Mouse (Mus musculus): ENCODE data around the gene Kit. TPM values are rescaled to one million over a fixed set of nuclear protein-coding genes. Genes with fewer than 3 reads are reported as not detected.

Gene Kit
- polyA plus RNA-seq, 1 experiment = 82.3 TPM

- H3K27me3 ChIP-seq (ENCODE audit: control insufficient read depth, insufficient read depth, low read length) = no peaks in the 10 kb centered on the region
- DNase-seq = no peak
- TF ChIP-seq CTCF (IDR thresholded peaks at IDR 0.05; ENCODE audit: borderline replicate concordance, insufficient read depth, low read depth, low read length) (no peak), POLR2A (IDR thresholded peaks at IDR 0.05; ENCODE audit: borderline replicate concordance, insufficient read depth, low read length) (no peak)
- H3K27ac ChIP-seq (ENCODE audit: insufficient read depth, low read length) = no peak overlapping the region
- no peaks in the 10 kb centered on the region for H3K4me1 ChIP-seq (ENCODE audit: control insufficient read depth, insufficient read depth, low read length)
- H3K4me3 ChIP-seq (replicated peaks; ENCODE audit: insufficient read depth, low read depth, low read length) = no peak overlapping the region
- WGBS = 4% methylated on average over 1 of the region's 1 CpGs
Observed at GRCm38 (mm10) chr5:75612380-75612779, 37.7 kb downstream of the Kit start.

GRCm38 (mm10) chr5:75612926-75613325 is 38.2 kb downstream of the Kit start:
- no peak for DNase-seq
- H3K27ac ChIP-seq (ENCODE audit: insufficient read depth, low read length) = no peak overlapping the region
- no peak overlapping the region for H3K4me3 ChIP-seq (replicated peaks; ENCODE audit: insufficient read depth, low read depth, low read length)
- WGBS = 17% methylated on average over 4 of the region's 4 CpGs
- no peaks in the 10 kb centered on the region for H3K4me1 ChIP-seq (ENCODE audit: control insufficient read depth, insufficient read depth, low read length)
- no peak for TF ChIP-seq POLR2A (IDR thresholded peaks at IDR 0.05; ENCODE audit: borderline replicate concordance, insufficient read depth, low read length)
- TF ChIP-seq CTCF (IDR thresholded peaks at IDR 0.05; ENCODE audit: borderline replicate concordance, insufficient read depth, low read depth, low read length) = no peak
- H3K27me3 ChIP-seq (ENCODE audit: control insufficient read depth, insufficient read depth, low read length) = no peaks in the 10 kb centered on the region

GRCm38 (mm10) chr5:75615000-75615571 is 40.4 kb downstream of the Kit start:
- Histone ChIP-seq H3K27me3 (ENCODE audit: control insufficient read depth, insufficient read depth, low read length) (no peaks in the 10 kb centered on the region), H3K4me3 (replicated peaks; ENCODE audit: insufficient read depth, low read depth, low read length) (no peak overlapping the region), H3K4me1 (ENCODE audit: control insufficient read depth, insufficient read depth, low read length) (no peaks in the 10 kb centered on the region), H3K27ac (ENCODE audit: insufficient read depth, low read length) (no peak overlapping the region)
- WGBS = 83% methylated on average over 11 of the region's 11 CpGs
- no peak for DNase-seq
- no peak for TF ChIP-seq POLR2A (IDR thresholded peaks at IDR 0.05; ENCODE audit: borderline replicate concordance, insufficient read depth, low read length)
- TF ChIP-seq CTCF (IDR thresholded peaks at IDR 0.05; ENCODE audit: borderline replicate concordance, insufficient read depth, low read depth, low read length) = no peak

GRCm38 (mm10) chr5:75615624-75616023 is 40.9 kb downstream of the Kit start:
- 82% methylated on average over 8 of the region's 8 CpGs for WGBS
- DNase-seq = no peak
- TF ChIP-seq POLR2A (IDR thresholded peaks at IDR 0.05; ENCODE audit: borderline replicate concordance, insufficient read depth, low read length) = no peak
- TF ChIP-seq CTCF (IDR thresholded peaks at IDR 0.05; ENCODE audit: borderline replicate concordance, insufficient read depth, low read depth, low read length) = no peak
- no peak overlapping the region for H3K4me3 ChIP-seq (replicated peaks; ENCODE audit: insufficient read depth, low read depth, low read length)
- H3K4me1 ChIP-seq (ENCODE audit: control insufficient read depth, insufficient read depth, low read length) = no peaks in the 10 kb centered on the region
- no peak overlapping the region for H3K27ac ChIP-seq (ENCODE audit: insufficient read depth, low read length)
- H3K27me3 ChIP-seq (ENCODE audit: control insufficient read depth, insufficient read depth, low read length) = no peaks in the 10 kb centered on the region

GRCm38 (mm10) chr5:75622401-75622800 is 47.7 kb downstream of the Kit start:
- TF ChIP-seq POLR2A (IDR thresholded peaks at IDR 0.05; ENCODE audit: borderline replicate concordance, insufficient read depth, low read length) (no peak), CTCF (IDR thresholded peaks at IDR 0.05; ENCODE audit: borderline replicate concordance, insufficient read depth, low read depth, low read length) (no peak)
- Histone ChIP-seq H3K27ac (ENCODE audit: insufficient read depth, low read length) (no peak overlapping the region), H3K27me3 (ENCODE audit: control insufficient read depth, insufficient read depth, low read length) (no peaks in the 10 kb centered on the region), H3K4me1 (ENCODE audit: control insufficient read depth, insufficient read depth, low read length) (no peaks in the 10 kb centered on the region), H3K4me3 (replicated peaks; ENCODE audit: insufficient read depth, low read depth, low read length) (no peak overlapping the region)
- WGBS = 91% methylated on average over 4 of the region's 4 CpGs
- DNase-seq = no peak

GRCm38 (mm10) chr5:75623007-75623406 is 48.3 kb downstream of the Kit start:
- Histone ChIP-seq H3K4me3 (replicated peaks; ENCODE audit: insufficient read depth, low read depth, low read length) (no peak overlapping the region), H3K27me3 (ENCODE audit: control insufficient read depth, insufficient read depth, low read length) (no peaks in the 10 kb centered on the region), H3K27ac (ENCODE audit: insufficient read depth, low read length) (no peak overlapping the region), H3K4me1 (ENCODE audit: control insufficient read depth, insufficient read depth, low read length) (no peaks in the 10 kb centered on the region; the same call in 1 of the 2 replicates)
- no peak for TF ChIP-seq CTCF (IDR thresholded peaks at IDR 0.05; ENCODE audit: borderline replicate concordance, insufficient read depth, low read depth, low read length)
- DNase-seq = no peak
- WGBS = 89% methylated on average over 11 of the region's 11 CpGs

- WGBS = 76% methylated on average over 1 of the region's 1 CpGs
- H3K4me3 ChIP-seq (replicated peaks; ENCODE audit: insufficient read depth, low read depth, low read length) = no peak overlapping the region
- no peak for DNase-seq
- no peaks in the 10 kb centered on the region for H3K27me3 ChIP-seq (ENCODE audit: control insufficient read depth, insufficient read depth, low read length)
- no peak for TF ChIP-seq POLR2A (IDR thresholded peaks at IDR 0.05; ENCODE audit: borderline replicate concordance, insufficient read depth, low read length)
- no peak for TF ChIP-seq CTCF (IDR thresholded peaks at IDR 0.05; ENCODE audit: borderline replicate concordance, insufficient read depth, low read depth, low read length)
- H3K27ac ChIP-seq (ENCODE audit: insufficient read depth, low read length) = no peak overlapping the region
- no peaks in the 10 kb centered on the region; the same call in 1 of the 2 replicates for H3K4me1 ChIP-seq (ENCODE audit: control insufficient read depth, insufficient read depth, low read length)
Observed at GRCm38 (mm10) chr5:75623520-75623919, 48.8 kb downstream of the Kit start.

GRCm38 (mm10) chr5:75623993-75624706 is 49.4 kb downstream of the Kit start:
- no peak for TF ChIP-seq POLR2A (IDR thresholded peaks at IDR 0.05; ENCODE audit: borderline replicate concordance, insufficient read depth, low read length)
- no peak overlapping the region for H3K27ac ChIP-seq (ENCODE audit: insufficient read depth, low read length)
- H3K4me3 ChIP-seq (replicated peaks; ENCODE audit: insufficient read depth, low read depth, low read length) = no peak overlapping the region
- DNase-seq = no peak
- H3K27me3 ChIP-seq (ENCODE audit: control insufficient read depth, insufficient read depth, low read length) = no peaks in the 10 kb centered on the region
- 92% methylated on average over 20 of the region's 20 CpGs for WGBS
- H3K4me1 ChIP-seq (ENCODE audit: control insufficient read depth, insufficient read depth, low read length) = no peaks in the 10 kb centered on the region; the same call in 1 of the 2 replicates

Data from cerebellum, adult 2 months (tissue).